Mouse (Mus musculus): ENCODE data around the gene Acsbg1.

The Acsbg1 gene

DNA sequence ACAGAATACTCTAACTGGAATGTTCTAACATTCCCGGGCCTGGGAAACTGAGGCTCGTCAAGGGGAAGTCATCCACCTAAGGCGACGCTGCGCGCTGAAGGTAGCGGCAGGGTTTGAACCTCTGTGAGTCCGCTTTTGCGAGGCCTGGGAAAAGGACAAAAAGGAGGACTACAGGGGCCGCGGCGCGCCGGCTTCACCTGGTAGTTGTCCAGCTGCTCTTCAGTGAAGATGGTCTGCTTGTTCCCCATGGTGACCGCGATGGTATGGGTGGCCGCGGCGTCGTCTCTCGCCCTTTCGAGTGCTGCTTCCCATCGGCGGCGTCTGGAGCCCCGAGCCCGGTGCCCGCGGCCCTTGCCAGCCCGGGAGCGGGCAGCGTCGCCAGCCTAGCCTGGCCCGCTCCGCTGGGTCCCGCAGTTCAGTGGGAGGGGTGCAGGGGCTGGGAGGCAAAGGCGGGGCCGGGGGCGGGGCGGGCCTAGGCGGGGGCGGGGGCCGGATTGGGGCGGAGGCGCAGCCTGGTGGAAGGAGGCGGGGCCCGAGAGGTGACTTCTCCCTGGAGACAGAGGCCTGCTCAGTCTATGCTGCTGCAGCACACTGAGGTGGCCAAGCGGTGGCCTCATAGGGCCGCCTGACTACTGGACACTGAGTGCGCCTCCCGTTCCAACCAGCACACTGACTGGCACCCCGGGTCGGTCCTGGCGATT is 101.7 kb downstream of the Acsbg1 start, which contains the start of gene Cib2:
TSS of gene Cib2 (minus strand) at position 448 of the 701 bp plus-strand sequence.
- peak; percentile 92 for ATAC-seq (ENCODE audit: insufficient number of reproducible peaks, low FRiP score, low TSS enrichment)

DNA sequence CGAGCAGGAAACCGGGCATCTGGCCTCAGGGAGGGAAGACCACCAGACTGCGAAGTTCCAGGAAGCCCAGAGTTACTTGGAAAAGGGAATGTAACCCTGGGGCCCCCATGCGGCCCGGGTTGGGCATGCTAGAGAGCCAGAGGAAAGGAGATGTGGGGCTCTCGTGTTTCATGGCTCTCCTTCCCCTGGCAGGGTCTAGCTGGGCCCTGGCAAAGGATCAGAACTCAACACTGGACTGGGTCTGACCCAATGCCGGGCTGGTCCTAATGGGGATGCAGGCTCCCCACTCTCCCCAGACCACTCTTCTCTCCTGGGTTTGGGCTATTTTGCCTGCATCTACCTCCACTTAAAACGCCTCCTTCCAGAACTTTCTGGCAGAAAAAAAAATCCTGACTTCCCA is 102.9 kb downstream of the Acsbg1 start:
- ATAC-seq (ENCODE audit: insufficient number of reproducible peaks, low FRiP score, low TSS enrichment): no peak

DNA sequence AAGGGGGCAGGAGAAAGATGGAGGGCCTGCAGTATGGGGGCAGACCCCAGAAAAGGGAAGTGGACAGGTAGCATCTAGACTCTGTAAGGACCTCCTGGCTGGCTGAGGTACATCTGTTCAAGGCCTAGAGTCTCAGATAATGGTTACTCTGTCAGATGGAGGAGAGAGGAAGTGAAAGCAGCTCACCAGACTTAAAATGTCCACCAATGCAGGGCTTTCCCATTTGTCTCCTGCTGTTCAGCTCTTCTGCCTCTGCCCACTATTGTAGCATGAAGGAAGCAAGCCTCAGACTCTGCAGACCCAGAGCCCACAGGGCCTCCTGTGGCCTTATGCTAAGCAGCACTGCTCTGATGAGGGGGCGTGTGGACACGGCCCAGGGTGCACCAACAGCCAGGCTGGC is 106.6 kb downstream of the Acsbg1 start:
- no peak for ATAC-seq (ENCODE audit: insufficient number of reproducible peaks, low FRiP score, low TSS enrichment)
